Mouse (Mus musculus) stomach, embryonic 14.5 days (tissue): ENCODE results near the gene Tor1a. TPM values are rescaled to one million over a fixed set of nuclear protein-coding genes. Genes with fewer than 3 reads are reported as not detected.

Experiments used
- ATAC-seq: fragments of 200-750 bp; cut with Nextera tagmentation; 2 replicates; pipeline ENCODE4 v1.8.0; 2017; ENCODE audit warnings: low read depth, moderate TSS enrichment; ENCODE audit not compliant: insufficient number of reproducible peaks, insufficient read depth, low FRiP score
- H3K27ac ChIP-seq: fragments of 300-500 bp; sonication (generic); 2 replicates; pipeline ENCODE4 v1.5.1; 2014; ENCODE audit warnings: mild to moderate bottlenecking, low read length, moderate library complexity, mixed read lengths
- H3K27me3 ChIP-seq: fragments of 300-500 bp; sonication (generic); 2 replicates; pipeline ENCODE4 v1.6.1; 2014; ENCODE audit warnings: low read length, control low read depth, mixed read lengths; ENCODE audit not compliant: control insufficient read depth, insufficient read depth
- H3K36me3 ChIP-seq: fragments of 300-500 bp; sonication (generic); 2 replicates; pipeline ENCODE4 v1.6.1; 2014; ENCODE audit warnings: mild to moderate bottlenecking, control low read depth, low read length, moderate library complexity, mixed read lengths; ENCODE audit not compliant: control insufficient read depth, insufficient read depth
- H3K4me1 ChIP-seq: fragments of 300-500 bp; sonication (generic); 2 replicates; pipeline ENCODE4 v1.6.1; 2014; ENCODE audit warnings: low read length, control low read depth, mixed read lengths; ENCODE audit not compliant: control insufficient read depth, insufficient read depth
- H3K4me2 ChIP-seq: fragments of 300-500 bp; sonication (generic); replicated peaks from 2 replicates; pipeline ENCODE4 v1.6.1; 2014; ENCODE audit warnings: low read depth, low read length, control low read depth
- H3K4me3 ChIP-seq: fragments of 300-500 bp; sonication (generic); 2 replicates; pipeline ENCODE4 v1.5.1; 2014; ENCODE audit warnings: low read depth, low read length, control low read depth
- H3K9ac ChIP-seq: fragments of 300-500 bp; sonication (generic); replicated peaks from 2 replicates; pipeline ENCODE4 v1.6.1; 2014; ENCODE audit warnings: low read depth, mild to moderate bottlenecking, control low read depth, low read length, moderate library complexity, mixed read lengths
- H3K9me3 ChIP-seq: fragments of 300-500 bp; sonication (generic); 2 replicates; pipeline ENCODE4 v1.6.1; 2016; ENCODE audit warnings: low read depth, low read length, control low read depth; ENCODE audit not compliant: control insufficient read depth
- WGBS: fragments of 180-500 bp; shearing (Covaris S2); extraction: QIAGEN DNeasy Blood & Tissue Kit; methylation state at CpG from one replicate; pipeline ENCODE4 v1.1.7; 2014; 5-methylcytosine and 5-hydroxymethylcytosine counted together
- polyA plus RNA-seq: library from polyadenylated mRNA; unstranded; fragments of >200 nt; fragmentation: Nextera tagmentation; extraction: Ambion mirVana; gene quantifications from 2 replicates; pipeline ENCODE4 v1.2.1, GENCODE M21; 2014

Gene Tor1a
- polyA plus RNA-seq, 1 experiment from 2014 or later, result 68.6 TPM

DNA sequence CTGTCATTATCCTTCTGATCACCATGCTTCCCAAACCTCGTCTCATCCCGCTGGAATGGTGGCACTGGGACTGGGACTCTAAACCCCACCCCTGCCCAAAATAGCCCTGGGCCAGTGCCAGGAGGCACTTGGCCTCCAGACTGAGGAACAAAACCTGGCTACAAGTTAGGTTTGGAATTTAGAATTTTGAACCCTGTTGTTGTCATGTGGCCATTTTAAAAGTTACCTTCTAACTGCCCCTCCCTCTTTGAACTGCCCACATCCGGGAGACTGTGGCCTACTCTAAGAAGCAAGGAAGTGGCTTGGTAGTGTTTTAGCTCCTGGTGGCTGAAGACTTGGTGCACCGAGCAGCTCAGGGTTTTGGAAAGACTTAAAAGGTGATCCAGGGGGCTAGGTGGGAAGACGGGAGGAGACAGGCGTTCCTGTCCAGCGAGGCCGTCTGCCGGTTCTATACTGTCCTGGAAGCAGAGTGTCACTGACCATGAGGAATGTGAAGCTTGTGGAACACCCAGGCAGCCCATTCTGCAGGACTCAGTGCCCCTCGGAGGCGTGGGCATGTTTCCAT is 27.8 kb upstream of the Tor1a start:
- no peak overlapping the region for H3K4me3 ChIP-seq
- H3K36me3 ChIP-seq, result no peaks in the 10 kb centered on the region
- WGBS, result 79% methylated on average over 11 of the region's 11 CpGs
- H3K4me2 ChIP-seq, result no peak overlapping the region
- no peaks in the 10 kb centered on the region for H3K4me1 ChIP-seq
- H3K9me3 ChIP-seq, result no peaks in the 10 kb centered on the region
- no peak overlapping the region for H3K9ac ChIP-seq
- no peak overlapping the region for H3K27ac ChIP-seq
- H3K27me3 ChIP-seq, result no peaks in the 10 kb centered on the region
- ATAC-seq, result no peak

GRCm38 (mm10) chr2:30994853-30995252 is 27.1 kb upstream of the Tor1a start:
- H3K4me3 ChIP-seq, result no peak overlapping the region
- ATAC-seq, result no peak
- H3K27ac ChIP-seq, result no peak overlapping the region
- H3K27me3 ChIP-seq, result no peaks in the 10 kb centered on the region
- H3K36me3 ChIP-seq, result no peaks in the 10 kb centered on the region
- no peak overlapping the region for H3K9ac ChIP-seq
- H3K9me3 ChIP-seq, result no peaks in the 10 kb centered on the region
- no peaks in the 10 kb centered on the region for H3K4me1 ChIP-seq
- no peak overlapping the region for H3K4me2 ChIP-seq
- 93% methylated on average over 4 of the region's 4 CpGs for WGBS

- ATAC-seq, result no peak
- WGBS, result 81% methylated on average over 9 of the region's 9 CpGs
- H3K27ac ChIP-seq, result no peak overlapping the region
Measured at GRCm38 (mm10) chr2:30990221-30990620, 22.5 kb upstream of the Tor1a start.

DNA sequence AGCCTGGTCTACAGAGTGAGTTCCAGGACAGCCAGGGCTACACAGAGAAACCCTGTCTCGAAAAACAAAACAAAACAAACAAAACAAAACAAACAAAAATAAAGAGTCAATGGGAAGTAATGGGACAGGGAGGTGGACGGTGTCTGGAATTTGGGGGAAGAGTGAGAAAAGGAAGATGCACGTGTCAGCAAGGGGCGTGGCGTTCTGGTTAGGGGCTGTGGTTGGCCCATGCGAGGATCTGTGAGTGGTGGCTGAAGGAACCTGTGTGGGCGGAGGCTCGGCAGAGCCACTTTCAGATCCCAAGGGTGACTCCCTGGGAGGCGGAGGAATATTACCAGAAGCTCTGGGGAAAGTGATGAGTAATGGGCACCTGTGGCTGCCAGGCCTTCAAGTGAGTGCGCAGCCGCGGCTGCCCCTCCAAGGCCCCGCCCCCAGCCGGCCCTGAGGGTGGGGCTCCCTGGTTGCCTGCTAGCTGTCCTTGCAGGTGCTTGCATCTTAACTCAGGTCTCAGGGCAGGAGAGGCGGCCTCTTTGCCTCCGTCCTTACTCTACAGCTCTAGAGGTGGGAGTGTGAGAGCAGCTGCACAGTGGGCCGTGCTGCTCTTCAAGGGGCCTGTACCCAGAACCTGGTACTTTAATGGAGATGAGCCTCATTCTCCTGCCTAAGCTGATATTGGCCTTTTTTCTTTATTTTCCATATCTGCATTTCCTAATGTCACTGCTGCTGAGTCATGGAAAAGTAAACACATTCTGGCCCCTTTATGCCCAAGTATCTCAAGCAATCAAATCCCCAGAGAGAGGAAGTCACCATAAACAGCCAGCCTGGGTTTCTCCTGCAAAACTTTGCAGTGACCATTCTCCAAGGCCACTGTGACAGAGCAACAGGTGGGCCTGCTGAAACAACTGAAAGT is 17.6 kb upstream of the Tor1a start:
- Histone ChIP-seq H3K9ac (no peak overlapping the region), H3K27me3 (no peaks in the 10 kb centered on the region), H3K4me3 (no peak overlapping the region), H3K36me3 (no peaks in the 10 kb centered on the region), H3K9me3 (no peaks in the 10 kb centered on the region), H3K27ac (peak overlapping the region; percentile 6; the same call in 1 of the 2 replicates), H3K4me2 (peak overlapping the region; percentile 21; the same call in 1 of the 2 replicates), H3K4me1 (peaks cover 2% of the 10 kb centered on the region; the same call in 1 of the 2 replicates)
- no peak for ATAC-seq
- 26% methylated on average over 17 of the region's 17 CpGs for WGBS

More at GRCm38 (mm10) chr2:30990221-30990620, 22.5 kb upstream of the Tor1a start:
- no peaks in the 10 kb centered on the region for H3K4me1 ChIP-seq
- no peak overlapping the region for H3K9ac ChIP-seq
- H3K4me2 ChIP-seq, result no peak overlapping the region
- no peaks in the 10 kb centered on the region for H3K36me3 ChIP-seq
- no peak overlapping the region for H3K4me3 ChIP-seq
- no peaks in the 10 kb centered on the region for H3K27me3 ChIP-seq
- no peaks in the 10 kb centered on the region for H3K9me3 ChIP-seq

GRCm38 (mm10) chr2:30983024-30983423 is 15.3 kb upstream of the Tor1a start:
- no peak overlapping the region for H3K27ac ChIP-seq
- 44% methylated on average over 7 of the region's 7 CpGs for WGBS
- no peak for ATAC-seq

DNA sequence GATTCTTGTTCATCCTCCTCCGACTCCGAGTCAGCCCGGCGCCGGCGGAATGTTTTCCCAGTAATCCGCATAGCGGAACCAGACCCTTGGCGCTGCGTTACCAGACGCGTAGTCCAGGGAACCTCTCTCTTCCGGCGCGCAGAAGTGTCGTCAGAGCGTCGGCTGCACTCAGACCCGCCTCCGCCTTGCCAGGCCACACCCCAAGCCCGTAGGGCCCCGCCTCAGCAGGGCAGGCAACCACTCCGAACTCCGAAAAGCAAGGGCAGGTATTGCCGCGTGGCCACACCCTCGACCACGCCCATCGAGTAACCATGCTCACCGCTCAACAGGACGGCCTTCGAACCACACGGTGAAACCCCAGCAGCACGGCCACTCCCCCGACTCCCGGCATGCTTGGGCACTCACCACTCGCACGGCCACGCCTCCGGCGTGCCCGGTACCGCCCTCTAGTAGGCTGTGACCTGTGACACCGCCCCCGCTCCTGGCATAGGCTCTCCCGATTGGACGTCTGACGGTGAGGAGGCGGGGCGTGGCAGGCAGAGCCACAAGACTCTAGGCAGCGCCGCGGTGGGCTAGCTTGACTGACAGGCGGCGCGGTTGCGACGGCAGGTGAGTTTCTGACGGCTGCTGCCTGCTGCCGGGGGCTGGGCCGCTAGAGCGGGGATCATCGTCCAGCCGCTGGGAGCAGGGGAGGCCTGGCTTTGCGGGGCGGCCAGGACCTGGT is 14.2 kb upstream of the Tor1a start, which contains the start of the genes BC005624 and Usp20:
BC005624 (minus strand) TSS at position 412 of the 724 bp plus-strand sequence.
Usp20 (plus strand) TSS at position 490 of the 724 bp plus-strand sequence.
- no peaks in the 10 kb centered on the region for H3K27me3 ChIP-seq
- peak; percentile 98 for ATAC-seq
- no peak within 1 kb of the TSS for H3K27ac ChIP-seq
- peak within 1 kb of the TSS; percentile 86 for H3K4me3 ChIP-seq
- peaks cover 18% of the 10 kb centered on the region for H3K36me3 ChIP-seq
- under 1% methylated on average over 65 of the region's 66 CpGs for WGBS
- peak within 1 kb of the TSS; percentile 76 for H3K4me2 ChIP-seq
- H3K4me1 ChIP-seq, result peaks cover 2% of the 10 kb centered on the region; the same call in 1 of the 2 replicates
- no peaks in the 10 kb centered on the region for H3K9me3 ChIP-seq
- peak within 1 kb of the TSS; percentile 47 for H3K9ac ChIP-seq

More at GRCm38 (mm10) chr2:30983024-30983423, 15.3 kb upstream of the Tor1a start:
- peaks cover 2% of the 10 kb centered on the region; the same call in 1 of the 2 replicates for H3K4me1 ChIP-seq
- peak overlapping the region; percentile 86 for H3K4me3 ChIP-seq
- no peaks in the 10 kb centered on the region for H3K27me3 ChIP-seq
- H3K4me2 ChIP-seq, result peak overlapping the region; percentile 72
- H3K9me3 ChIP-seq, result no peaks in the 10 kb centered on the region
- no peak overlapping the region for H3K9ac ChIP-seq
- H3K36me3 ChIP-seq, result peaks cover 9% of the 10 kb centered on the region

- peaks cover 31% of the 10 kb centered on the region for H3K36me3 ChIP-seq
- H3K4me2 ChIP-seq, result peak overlapping the region; percentile 83
- H3K9ac ChIP-seq, result peak overlapping the region; percentile 63
- H3K27me3 ChIP-seq, result no peaks in the 10 kb centered on the region
- H3K27ac ChIP-seq, result no peak overlapping the region
- H3K4me3 ChIP-seq, result peak overlapping the region; percentile 88
- H3K4me1 ChIP-seq, result peaks cover 12% of the 10 kb centered on the region
- ATAC-seq, result peak; percentile 44; the same call in 1 of the 2 replicates
- 12% methylated on average over 16 of the region's 16 CpGs for WGBS
- H3K9me3 ChIP-seq, result no peaks in the 10 kb centered on the region
Measured at GRCm38 (mm10) chr2:30966826-30967225, 907 bp downstream of the Tor1a start.

DNA sequence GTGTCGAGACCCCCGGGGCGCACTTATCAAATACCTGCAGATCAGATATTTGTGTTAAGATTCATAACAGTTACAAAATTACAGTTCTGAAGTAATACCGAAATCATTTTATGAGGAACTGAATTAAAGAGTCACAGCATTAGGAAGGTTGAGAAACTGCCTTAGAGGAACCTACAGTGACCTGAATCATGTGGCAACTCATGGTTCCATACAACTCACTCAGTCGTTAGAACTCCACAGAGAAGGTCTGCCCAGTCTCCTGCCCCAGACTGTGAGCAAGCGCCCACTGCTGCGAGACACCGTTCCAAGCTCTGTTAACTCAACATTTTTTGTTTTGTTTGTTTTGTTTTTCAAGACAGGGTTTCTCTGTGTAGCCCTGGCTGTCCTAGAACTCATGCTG is 2.1 kb downstream of the Tor1a start:
- Histone ChIP-seq H3K27me3 (no peaks in the 10 kb centered on the region), H3K9me3 (no peaks in the 10 kb centered on the region), H3K4me1 (peaks cover 12% of the 10 kb centered on the region), H3K9ac (no peak overlapping the region), H3K27ac (no peak overlapping the region), H3K4me2 (no peak overlapping the region), H3K36me3 (peaks cover 39% of the 10 kb centered on the region), H3K4me3 (no peak overlapping the region)
- WGBS, result 95% methylated on average over 8 of the region's 8 CpGs
- ATAC-seq, result no peak
